Mouse (Mus musculus): ENCODE measurements around the gene Eif4e3.

GRCm38 (mm10) chr6:99604758-99605157, 61.8 kb downstream of the Eif4e3 start:
- TF ChIP-seq GATA1 (IDR thresholded peaks at IDR 0.05; ENCODE audit: low read length) (no peak), TAL1 (IDR thresholded peaks at IDR 0.05; ENCODE audit: low read length) (no peak)
